Mouse (Mus musculus): ENCODE results near the gene Gm49721. TPM values are rescaled to one million over a fixed set of nuclear protein-coding genes. Genes with fewer than 3 reads are reported as not detected.
"Not testable (repeated sequence)": the region's sequence is repeated elsewhere in the genome, so short reads cannot be mapped to it uniquely, and the experiment has no call there.

The Gm49721 gene
- total RNA-seq, 2 experiments from 2014 or later, result not detected

DNA sequence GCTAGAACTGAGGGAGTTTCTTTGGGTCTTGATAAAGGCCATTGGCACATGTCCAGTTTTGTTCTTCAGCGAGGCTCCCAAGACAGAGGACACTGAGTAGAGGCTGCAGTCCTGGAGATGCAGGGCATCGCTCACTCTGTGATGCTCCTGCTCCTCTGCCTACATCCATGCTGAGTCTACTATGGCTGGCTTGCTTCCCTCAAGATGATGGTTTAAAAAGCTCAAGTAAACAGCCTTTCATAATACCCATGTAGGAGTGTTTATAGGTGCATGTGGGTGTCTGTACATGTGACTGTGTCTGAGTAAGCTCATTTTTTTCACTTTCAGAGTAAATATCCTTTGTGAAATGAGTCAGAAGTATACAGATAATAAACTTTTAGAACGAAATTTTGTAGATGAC, 3.7 kb upstream of the Gm49721 start:
- DNase-seq; intact Hi-C loops (cut with DNase I; ENCODE audit: low total_unique reads): not testable (repeated sequence)

- DNase-seq; intact Hi-C loops (cut with DNase I; ENCODE audit: low total_unique reads): not testable (repeated sequence)
Measured at GRCm38 (mm10) chr17:6979380-6979779, 676 bp downstream of the Gm49721 start.

GRCm38 (mm10) chr17:6980144-6980543, 1.4 kb downstream of the Gm49721 start:
- intact Hi-C loops (cut with DNase I; ENCODE audit: low total_unique reads), result not testable (repeated sequence)

GRCm38 (mm10) chr17:6986118-6986517, 7.4 kb downstream of the Gm49721 start:
- intact Hi-C loops (cut with DNase I; ENCODE audit: low total_unique reads); DNase-seq: not testable (repeated sequence)

More at GRCm38 (mm10) chr17:6980144-6980543, 1.4 kb downstream of the Gm49721 start:
- not testable (repeated sequence) for DNase-seq

GRCm38 (mm10) chr17:6995504-6995903, 16.8 kb downstream of the Gm49721 start:
- DNase-seq; intact Hi-C loops (cut with DNase I; ENCODE audit: low total_unique reads): not testable (repeated sequence)

- intact Hi-C loops (cut with DNase I; ENCODE audit: low total_unique reads); DNase-seq: not testable (repeated sequence)
Measured at GRCm38 (mm10) chr17:6996826-6997225, 18.1 kb downstream of the Gm49721 start.

DNA sequence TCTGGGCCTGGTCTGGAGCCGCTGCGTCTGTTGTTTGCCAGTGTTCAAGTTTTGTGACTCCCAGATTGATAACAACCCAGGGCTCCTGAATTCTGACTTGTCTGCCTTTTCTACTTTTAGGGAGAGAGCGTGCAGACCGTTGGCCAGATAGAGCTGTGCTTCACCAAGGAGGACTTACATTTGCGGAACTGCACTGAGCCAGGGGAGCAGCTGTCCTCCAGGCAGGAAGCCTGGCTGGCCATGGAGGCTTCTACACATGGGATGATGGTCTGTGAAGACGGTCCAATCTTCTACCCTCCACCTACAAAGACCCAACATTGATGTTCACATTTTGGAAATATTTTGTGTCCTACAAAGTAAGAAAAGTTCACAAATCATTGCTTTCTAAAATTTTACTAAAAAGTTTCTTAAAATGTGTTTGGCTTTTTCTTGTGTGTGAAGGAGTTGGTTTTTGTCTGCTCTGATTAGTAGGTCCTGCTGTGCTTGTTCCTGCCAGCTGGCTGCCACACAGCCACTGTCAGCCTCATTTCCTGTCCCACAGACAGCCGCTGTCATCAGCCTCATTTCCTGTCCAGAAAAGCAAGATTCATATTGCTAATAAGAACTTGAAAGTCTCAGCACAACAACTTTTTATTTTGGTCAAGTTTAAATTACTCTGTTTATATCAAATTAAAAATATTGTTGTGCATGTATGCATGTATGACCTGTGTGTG, 19.2 kb downstream of the Gm49721 start:
- DNase-seq; intact Hi-C loops (cut with DNase I; ENCODE audit: low total_unique reads): not testable (repeated sequence)

DNA sequence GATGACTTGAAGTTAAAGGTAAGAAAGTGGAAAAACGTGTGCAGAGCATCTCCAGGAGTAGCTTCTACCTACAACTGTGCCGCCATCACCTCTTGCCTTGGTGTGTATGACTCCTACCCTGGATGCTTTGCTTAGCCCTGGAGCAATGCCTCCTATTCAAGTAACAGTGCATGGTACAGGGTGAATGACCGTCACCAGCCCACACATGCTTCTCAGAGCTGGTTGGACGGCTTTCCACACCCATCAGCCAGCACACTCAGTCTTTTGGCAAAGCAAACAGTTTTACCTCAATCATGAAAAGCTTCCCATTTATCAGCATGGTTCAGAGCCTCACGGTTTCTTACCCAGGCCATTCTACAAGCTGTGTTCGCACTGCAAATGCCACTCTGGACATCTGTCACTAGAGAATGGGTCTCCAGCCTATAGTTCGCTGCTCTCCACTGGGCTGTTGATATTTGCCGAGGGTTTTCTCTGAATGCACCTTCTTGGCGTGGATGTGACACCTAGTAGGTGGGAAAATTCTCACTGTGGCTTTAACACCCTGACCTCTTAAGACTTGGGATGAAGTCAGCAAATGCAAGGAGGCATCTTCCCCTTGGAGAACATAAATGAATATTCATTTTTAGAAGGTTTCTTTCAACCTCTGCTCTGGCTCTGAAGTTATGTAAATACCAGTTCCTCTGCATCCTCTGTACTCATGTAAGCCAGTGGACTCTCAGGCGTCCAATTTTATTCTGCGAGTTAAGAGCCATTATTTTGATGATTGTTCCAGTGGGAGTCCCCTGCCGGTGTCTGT, 23.3 kb downstream of the Gm49721 start:
- DNase-seq; intact Hi-C loops (cut with DNase I; ENCODE audit: low total_unique reads): not testable (repeated sequence)

- intact Hi-C loops (cut with DNase I; ENCODE audit: low total_unique reads); DNase-seq: not testable (repeated sequence)
Measured at GRCm38 (mm10) chr17:7003392-7003791, 24.7 kb downstream of the Gm49721 start.

DNA sequence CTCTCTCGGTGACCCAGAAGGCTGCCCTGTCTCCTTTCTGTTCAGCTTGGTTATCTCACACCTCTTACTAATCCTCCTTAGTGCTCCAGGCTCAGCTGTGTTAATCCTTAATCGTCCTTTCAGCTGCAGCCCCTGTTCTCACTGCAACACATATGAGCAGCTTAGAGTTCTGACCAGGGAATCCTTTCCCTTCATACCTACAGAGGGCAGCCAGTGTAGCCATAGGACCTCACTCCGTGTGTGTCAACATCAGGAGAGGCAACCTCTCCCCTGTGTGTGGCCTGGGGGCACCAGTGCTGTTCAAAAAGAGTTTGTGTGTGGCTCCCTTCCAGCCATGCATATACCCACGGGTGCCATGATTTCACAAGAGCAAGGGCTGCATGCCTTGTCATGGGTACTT, 26.9 kb downstream of the Gm49721 start:
- intact Hi-C loops (cut with DNase I; ENCODE audit: low total_unique reads); DNase-seq: not testable (repeated sequence)

GRCm38 (mm10) chr17:7008885-7009284, 30.2 kb downstream of the Gm49721 start:
- intact Hi-C loops (cut with DNase I; ENCODE audit: low total_unique reads), result not testable (repeated sequence)

DNA sequence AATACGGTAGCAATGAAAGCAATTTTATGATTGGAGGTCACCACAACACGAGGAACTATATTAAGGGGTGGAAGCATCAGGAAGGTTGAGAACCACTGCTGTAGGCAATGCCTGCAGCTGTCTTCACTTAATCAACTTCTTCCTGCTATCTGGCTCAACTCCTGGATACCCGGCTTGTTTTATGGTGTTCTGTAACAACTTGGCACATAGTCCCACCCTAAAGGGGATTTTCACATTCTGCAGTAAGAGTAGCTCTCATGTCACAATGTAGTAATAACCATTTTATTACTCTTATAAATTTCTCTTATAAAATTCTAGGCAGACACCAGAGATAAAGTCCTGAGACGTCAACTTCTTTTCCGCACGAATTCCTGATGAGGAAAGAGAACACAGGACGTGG, 30.7 kb downstream of the Gm49721 start:
- intact Hi-C loops (cut with DNase I; ENCODE audit: low total_unique reads); DNase-seq: not testable (repeated sequence)

More at GRCm38 (mm10) chr17:7008885-7009284, 30.2 kb downstream of the Gm49721 start:
- DNase-seq, result not testable (repeated sequence)

- intact Hi-C loops (cut with DNase I; ENCODE audit: low total_unique reads), result not testable (repeated sequence)
Measured at GRCm38 (mm10) chr17:7009901-7010300, 31.2 kb downstream of the Gm49721 start.

GRCm38 (mm10) chr17:7014190-7014589, 35.5 kb downstream of the Gm49721 start:
- intact Hi-C loops (cut with DNase I; ENCODE audit: low total_unique reads); DNase-seq: not testable (repeated sequence)

More at GRCm38 (mm10) chr17:7009901-7010300, 31.2 kb downstream of the Gm49721 start:
- DNase-seq, result not testable (repeated sequence)

- intact Hi-C loops (cut with DNase I; ENCODE audit: low total_unique reads); DNase-seq: not testable (repeated sequence)
Measured at GRCm38 (mm10) chr17:7025257-7025656, 46.6 kb downstream of the Gm49721 start, which contains the start of gene Gm1604a. Gene Gm1604a (plus strand): TSS chr17:7025568.

DNA sequence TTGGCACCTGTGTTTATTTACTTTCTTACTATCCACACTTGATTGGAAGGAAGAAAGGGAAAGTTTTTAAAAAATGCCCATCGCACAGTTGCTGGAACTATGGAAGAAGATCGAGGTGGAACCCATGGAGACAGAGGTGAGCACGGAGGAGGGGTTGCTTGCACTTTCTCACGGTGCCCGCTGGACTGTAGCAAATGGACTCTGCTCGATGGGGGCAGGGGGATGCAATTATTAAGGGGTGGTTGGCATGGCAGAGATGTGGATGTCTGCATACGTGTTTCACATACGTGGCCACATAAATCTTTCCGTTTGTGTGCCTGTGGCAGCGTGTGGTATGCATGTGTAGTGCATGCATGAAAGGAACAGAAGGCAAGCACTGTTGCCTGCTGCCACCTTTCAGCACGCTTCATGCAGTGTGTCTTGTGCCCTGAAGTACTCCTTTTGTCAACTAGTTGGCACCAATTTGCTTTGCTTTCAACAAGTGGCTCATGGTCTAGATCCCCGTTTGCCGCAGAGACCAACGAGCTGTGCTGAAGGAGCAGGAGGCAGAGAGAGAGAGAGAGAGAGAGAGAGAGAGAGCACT, 47.2 kb downstream of the Gm49721 start:
- intact Hi-C loops (cut with DNase I; ENCODE audit: low total_unique reads); DNase-seq: not testable (repeated sequence)

GRCm38 (mm10) chr17:7030204-7030603, 51.5 kb downstream of the Gm49721 start:
- intact Hi-C loops (cut with DNase I; ENCODE audit: low total_unique reads); DNase-seq: not testable (repeated sequence)

GRCm38 (mm10) chr17:7030622-7031174, 52.0 kb downstream of the Gm49721 start:
- DNase-seq; intact Hi-C loops (cut with DNase I; ENCODE audit: low total_unique reads): not testable (repeated sequence)
